Mouse (Mus musculus): ENCODE measurements around the gene Xrcc3.

DNA sequence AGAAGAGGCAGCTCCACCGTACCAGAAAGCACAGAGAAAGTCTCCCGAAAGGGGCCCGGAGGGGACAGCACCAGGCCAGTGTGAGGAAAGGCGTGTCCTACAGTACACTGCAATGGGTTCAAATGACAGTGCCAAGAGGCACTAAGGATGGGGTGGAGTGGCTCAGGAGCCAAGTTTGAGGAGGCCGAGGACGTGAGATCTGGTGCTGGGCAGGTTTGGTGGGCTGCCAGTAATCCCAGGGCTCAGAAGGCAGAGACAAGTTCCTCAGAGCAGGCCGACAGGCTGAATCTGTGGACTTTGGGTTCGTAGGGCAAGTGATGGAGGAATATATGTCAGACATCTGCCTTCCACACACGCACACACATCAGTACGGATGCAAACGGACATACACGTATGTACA lies 1.1 kb downstream of the Xrcc3 start:
- no peak for TF ChIP-seq CTCF (IDR thresholded peaks at IDR 0.05; ENCODE audit: borderline replicate concordance, extremely low read depth, insufficient read depth, insufficient read length)
- no peak for TF ChIP-seq POLR2A (IDR thresholded peaks at IDR 0.05; ENCODE audit: borderline replicate concordance, extremely low read depth, insufficient read depth, insufficient read length, poor library complexity, severe bottlenecking)

Data from brain, embryonic 14.5 days (tissue).